Mouse (Mus musculus): ENCODE data around the gene Casr.

Casr gene

GRCm38 (mm10) chr16:36523095-36523494 is 38.8 kb downstream of the Casr start:
- no peak for DNase-seq (ENCODE audit: low spot score)

GRCm38 (mm10) chr16:36516355-36516754 is 45.6 kb downstream of the Casr start:
- no peak for DNase-seq (ENCODE audit: low spot score)

GRCm38 (mm10) chr16:36507300-36507699 is 54.6 kb downstream of the Casr start:
- DNase-seq (ENCODE audit: low spot score), result no peak

- no peak for DNase-seq (ENCODE audit: low spot score)
These were observed 55.1 kb downstream of the Casr start for GRCm38 (mm10) chr16:36506827-36507226.

GRCm38 (mm10) chr16:36505913-36506312 is 56.0 kb downstream of the Casr start:
- no peak for DNase-seq (ENCODE audit: low spot score)

GRCm38 (mm10) chr16:36505134-36505533 is 56.8 kb downstream of the Casr start:
- DNase-seq (ENCODE audit: low spot score), result no peak

GRCm38 (mm10) chr16:36502286-36502685 is 59.7 kb downstream of the Casr start:
- no peak for DNase-seq (ENCODE audit: low spot score)

- no peak for DNase-seq (ENCODE audit: low spot score)
These were observed 69.5 kb downstream of the Casr start for GRCm38 (mm10) chr16:36492420-36492819.

- no peak for DNase-seq (ENCODE audit: low spot score)
These were observed 85.1 kb downstream of the Casr start for GRCm38 (mm10) chr16:36476866-36477265.

GRCm38 (mm10) chr16:36475530-36475929 is 86.4 kb downstream of the Casr start:
- no peak for DNase-seq (ENCODE audit: low spot score)

- no peak for DNase-seq (ENCODE audit: low spot score)
These were observed 87.1 kb downstream of the Casr start for GRCm38 (mm10) chr16:36474849-36475248.

- DNase-seq (ENCODE audit: low spot score), result peak; percentile 28
These were observed 88.4 kb downstream of the Casr start for GRCm38 (mm10) chr16:36473217-36474216.

GRCm38 (mm10) chr16:36471066-36471633 is 90.8 kb downstream of the Casr start:
- DNase-seq (ENCODE audit: low spot score), result no peak

- no peak for DNase-seq (ENCODE audit: low spot score)
These were observed 91.9 kb downstream of the Casr start for GRCm38 (mm10) chr16:36469955-36470478.

- DNase-seq (ENCODE audit: low spot score), result no peak
These were observed 92.6 kb downstream of the Casr start for GRCm38 (mm10) chr16:36469367-36469766.

- DNase-seq (ENCODE audit: low spot score), result no peak
These were observed 93.1 kb downstream of the Casr start for GRCm38 (mm10) chr16:36468862-36469261.

- no peak for DNase-seq (ENCODE audit: low spot score)
These were observed 94.0 kb downstream of the Casr start for GRCm38 (mm10) chr16:36467936-36468335.

GRCm38 (mm10) chr16:36465436-36465835 is 96.5 kb downstream of the Casr start:
- DNase-seq (ENCODE audit: low spot score), result no peak

GRCm38 (mm10) chr16:36464076-36464475 is 97.9 kb downstream of the Casr start:
- no peak for DNase-seq (ENCODE audit: low spot score)

- no peak for DNase-seq (ENCODE audit: low spot score)
These were observed 101.5 kb downstream of the Casr start for GRCm38 (mm10) chr16:36460426-36460825.

GRCm38 (mm10) chr16:36455342-36455802 is 106.6 kb downstream of the Casr start, which contains the start of gene Stfa3:
Stfa3 (minus strand) TSS chr16:36455392.
- no peak for DNase-seq (ENCODE audit: low spot score)

All from ovary, postnatal 36 days (tissue).